Mouse (Mus musculus): ENCODE results near the gene Kcnh4.

The Kcnh4 gene

GRCm38 (mm10) chr11:100709201-100709810 is 50.4 kb downstream of the Kcnh4 start:
- no peak for DNase-seq (ENCODE audit: low spot score)

GRCm38 (mm10) chr11:100705095-100705747 is 54.5 kb downstream of the Kcnh4 start:
- no peak for DNase-seq (ENCODE audit: low spot score)

- peak; percentile 33 for DNase-seq (ENCODE audit: low spot score)
Measured at GRCm38 (mm10) chr11:100703851-100704531, 55.8 kb downstream of the Kcnh4 start, which contains the start of gene Dhx58. Gene Dhx58, minus strand, starts transcription at chr11:100704271.

GRCm38 (mm10) chr11:100703366-100703765 is 56.4 kb downstream of the Kcnh4 start:
- DNase-seq (ENCODE audit: low spot score): no peak

- DNase-seq (ENCODE audit: low spot score): no peak
Measured at GRCm38 (mm10) chr11:100702906-100703305, 56.8 kb downstream of the Kcnh4 start.

- DNase-seq (ENCODE audit: low spot score): peak; percentile 55
Measured at GRCm38 (mm10) chr11:100702081-100702851, 57.5 kb downstream of the Kcnh4 start.

GRCm38 (mm10) chr11:100701301-100701700 is 58.4 kb downstream of the Kcnh4 start:
- DNase-seq (ENCODE audit: low spot score): no peak

GRCm38 (mm10) chr11:100700710-100701109 is 59.0 kb downstream of the Kcnh4 start:
- DNase-seq (ENCODE audit: low spot score): no peak

GRCm38 (mm10) chr11:100697921-100698320 is 61.8 kb downstream of the Kcnh4 start:
- DNase-seq (ENCODE audit: low spot score): no peak

GRCm38 (mm10) chr11:100694926-100695325 is 64.8 kb downstream of the Kcnh4 start:
- DNase-seq (ENCODE audit: low spot score): peak; percentile 55

GRCm38 (mm10) chr11:100693154-100693553 is 66.6 kb downstream of the Kcnh4 start:
- DNase-seq (ENCODE audit: low spot score): no peak

GRCm38 (mm10) chr11:100692164-100692616 is 67.6 kb downstream of the Kcnh4 start, which contains the start of gene Zfp385c:
Gene Zfp385c, minus strand, starts transcription at chr11:100692455.
- no peak for DNase-seq (ENCODE audit: low spot score)

GRCm38 (mm10) chr11:100690389-100690788 is 69.4 kb downstream of the Kcnh4 start:
- DNase-seq (ENCODE audit: low spot score): no peak

Data from spleen, adult 12 weeks (tissue).